Mouse (Mus musculus): ENCODE data around the gene Baiap3. TPM values are rescaled to one million over a fixed set of nuclear protein-coding genes. Genes with fewer than 3 reads are reported as not detected.

Baiap3 gene
- polyA plus RNA-seq (2015; fragmentation: Illumina TruSeq; extraction: RNeasy Lipid Tissue Mini Kit (QIAGEN cat#74804); ENCODE audit: insufficient read depth, low replicate concordance): 4.9 TPM

GRCm38 (mm10) chr17:25256140-25256754, at the start of gene Baiap3:
Gene Baiap3, minus strand, starts transcription at chr17:25256364.

GRCm38 (mm10) chr17:25298094-25298493, 41.9 kb upstream of the Baiap3 start, which contains the start of gene Prss34:
Gene Prss34, plus strand, starts transcription at chr17:25298394.

GRCm38 (mm10) chr17:25274571-25275346, 18.6 kb upstream of the Baiap3 start, which contains the start of gene Ube2i:
Gene Ube2i, minus strand, starts transcription at chr17:25274622.

GRCm38 (mm10) chr17:25239695-25240636, 16.2 kb downstream of the Baiap3 start, which contains the start of the genes Gnptg and Tsr3:
Gene Gnptg, minus strand, starts transcription at chr17:25240124.
Gene Tsr3, plus strand, starts transcription at chr17:25240170.

Other genes with a start within 250 kb of the Baiap3 start
- gene Cramp1l, start 240.6 kb downstream of the Baiap3 start, polyA plus RNA-seq (2015; fragmentation: Illumina TruSeq; extraction: RNeasy Lipid Tissue Mini Kit (QIAGEN cat#74804); ENCODE audit: insufficient read depth, low replicate concordance): 25.7 TPM
- gene Ift140, start 240.3 kb downstream of the Baiap3 start, polyA plus RNA-seq (2015; fragmentation: Illumina TruSeq; extraction: RNeasy Lipid Tissue Mini Kit (QIAGEN cat#74804); ENCODE audit: insufficient read depth, low replicate concordance): 42.9 TPM
- 19.4 TPM for gene Tmem204, start 172.8 kb downstream of the Baiap3 start, polyA plus RNA-seq (2015; fragmentation: Illumina TruSeq; extraction: RNeasy Lipid Tissue Mini Kit (QIAGEN cat#74804); ENCODE audit: insufficient read depth, low replicate concordance)
- gene Telo2, start 140.4 kb downstream of the Baiap3 start, polyA plus RNA-seq (2015; fragmentation: Illumina TruSeq; extraction: RNeasy Lipid Tissue Mini Kit (QIAGEN cat#74804); ENCODE audit: insufficient read depth, low replicate concordance): 20.8 TPM
- gene Ptx4, start 135.6 kb downstream of the Baiap3 start, polyA plus RNA-seq (2015; fragmentation: Illumina TruSeq; extraction: RNeasy Lipid Tissue Mini Kit (QIAGEN cat#74804); ENCODE audit: insufficient read depth, low replicate concordance): not detected
- gene Clcn7, start 123.0 kb downstream of the Baiap3 start, polyA plus RNA-seq (2015; fragmentation: Illumina TruSeq; extraction: RNeasy Lipid Tissue Mini Kit (QIAGEN cat#74804); ENCODE audit: insufficient read depth, low replicate concordance): 21.3 TPM
- gene Ccdc154, start 93.9 kb downstream of the Baiap3 start, polyA plus RNA-seq (2015; fragmentation: Illumina TruSeq; extraction: RNeasy Lipid Tissue Mini Kit (QIAGEN cat#74804); ENCODE audit: insufficient read depth, low replicate concordance): not detected
- gene Gm38655, start 80.9 kb downstream of the Baiap3 start, polyA plus RNA-seq (2015; fragmentation: Illumina TruSeq; extraction: RNeasy Lipid Tissue Mini Kit (QIAGEN cat#74804); ENCODE audit: insufficient read depth, low replicate concordance): not detected
- gene BC003965, start 71.8 kb downstream of the Baiap3 start, polyA plus RNA-seq (2015; fragmentation: Illumina TruSeq; extraction: RNeasy Lipid Tissue Mini Kit (QIAGEN cat#74804); ENCODE audit: insufficient read depth, low replicate concordance): 15.8 TPM
- gene Unkl, start 68.0 kb downstream of the Baiap3 start, polyA plus RNA-seq (2015; fragmentation: Illumina TruSeq; extraction: RNeasy Lipid Tissue Mini Kit (QIAGEN cat#74804); ENCODE audit: insufficient read depth, low replicate concordance): 23.8 TPM
- 26.3 TPM for gene Gnptg, start 16.2 kb downstream of the Baiap3 start, polyA plus RNA-seq (2015; fragmentation: Illumina TruSeq; extraction: RNeasy Lipid Tissue Mini Kit (QIAGEN cat#74804); ENCODE audit: insufficient read depth, low replicate concordance)
- gene Tsr3, start 16.2 kb downstream of the Baiap3 start, polyA plus RNA-seq (2015; fragmentation: Illumina TruSeq; extraction: RNeasy Lipid Tissue Mini Kit (QIAGEN cat#74804); ENCODE audit: insufficient read depth, low replicate concordance): 13.5 TPM
- 482 TPM for gene Ube2i, start 18.3 kb upstream of the Baiap3 start, polyA plus RNA-seq (2015; fragmentation: Illumina TruSeq; extraction: RNeasy Lipid Tissue Mini Kit (QIAGEN cat#74804); ENCODE audit: insufficient read depth, low replicate concordance)
- gene Prss34, start 42.0 kb upstream of the Baiap3 start, polyA plus RNA-seq (2015; fragmentation: Illumina TruSeq; extraction: RNeasy Lipid Tissue Mini Kit (QIAGEN cat#74804); ENCODE audit: insufficient read depth, low replicate concordance): 0.19 TPM
- gene Prss28, start 52.3 kb upstream of the Baiap3 start, polyA plus RNA-seq (2015; fragmentation: Illumina TruSeq; extraction: RNeasy Lipid Tissue Mini Kit (QIAGEN cat#74804); ENCODE audit: insufficient read depth, low replicate concordance): not detected
- not detected for gene Prss29, start 62.3 kb upstream of the Baiap3 start, polyA plus RNA-seq (2015; fragmentation: Illumina TruSeq; extraction: RNeasy Lipid Tissue Mini Kit (QIAGEN cat#74804); ENCODE audit: insufficient read depth, low replicate concordance)
- gene Tpsab1, start 89.2 kb upstream of the Baiap3 start, polyA plus RNA-seq (2015; fragmentation: Illumina TruSeq; extraction: RNeasy Lipid Tissue Mini Kit (QIAGEN cat#74804); ENCODE audit: insufficient read depth, low replicate concordance): not detected
- 0.61 TPM for gene Tpsb2, start 109.9 kb upstream of the Baiap3 start, polyA plus RNA-seq (2015; fragmentation: Illumina TruSeq; extraction: RNeasy Lipid Tissue Mini Kit (QIAGEN cat#74804); ENCODE audit: insufficient read depth, low replicate concordance)
- gene Tpsg1, start 112.9 kb upstream of the Baiap3 start, polyA plus RNA-seq (2015; fragmentation: Illumina TruSeq; extraction: RNeasy Lipid Tissue Mini Kit (QIAGEN cat#74804); ENCODE audit: insufficient read depth, low replicate concordance): not detected
- gene Cacna1h, start 177.4 kb upstream of the Baiap3 start, polyA plus RNA-seq (2015; fragmentation: Illumina TruSeq; extraction: RNeasy Lipid Tissue Mini Kit (QIAGEN cat#74804); ENCODE audit: insufficient read depth, low replicate concordance): 2.7 TPM
- gene Tekt4, start 198.3 kb upstream of the Baiap3 start, polyA plus RNA-seq (2015; fragmentation: Illumina TruSeq; extraction: RNeasy Lipid Tissue Mini Kit (QIAGEN cat#74804); ENCODE audit: insufficient read depth, low replicate concordance): not detected
- gene Sstr5, start 240.9 kb upstream of the Baiap3 start, polyA plus RNA-seq (2015; fragmentation: Illumina TruSeq; extraction: RNeasy Lipid Tissue Mini Kit (QIAGEN cat#74804); ENCODE audit: insufficient read depth, low replicate concordance): not detected

Data from spleen, adult 10 weeks (tissue).